In genomic region chr5:103754330-103755134, GRCm38 (mm10) we compare ENCODE assay signal across 8 mouse cellular contexts.
DNase-seq lines count a peak whose midpoint lies in the region; ATAC-seq lines count a peak whose summit lies in the region.

No protein-coding gene starts in this region.

- H3K9ac ChIP-seq in forebrain, embryonic 15.5 days (replicated peaks): peak overlapping the region; percentile 72
- peak overlapping the region; percentile 79 for H3K9ac ChIP-seq in hindbrain, embryonic 12.5 days
- peak overlapping the region; percentile 61 for H3K9ac ChIP-seq in limb, embryonic 15.5 days
- H3K9ac ChIP-seq in midbrain, embryonic 13.5 days (replicated peaks): peak overlapping the region; percentile 81
- H3K9ac ChIP-seq in stomach, embryonic 16.5 days (ENCODE audit: low read length): peak overlapping the region; percentile 95

- peak; percentile 35 to 38 for DNase-seq in cerebellum, adult 18-20 months
- DNase-seq in cerebellum, adult 8-10 months: no peak
- peak; percentile 49 for DNase-seq in adrenal gland, postnatal 25 days

- no peaks in the 10 kb centered on the region for H3K9me3 ChIP-seq in forebrain, embryonic 15.5 days
- H3K9me3 ChIP-seq in hindbrain, embryonic 12.5 days (replicated peaks): no peaks in the 10 kb centered on the region
- no peaks in the 10 kb centered on the region for H3K9me3 ChIP-seq in limb, embryonic 15.5 days
- H3K9me3 ChIP-seq in midbrain, embryonic 13.5 days: no peaks in the 10 kb centered on the region
- no peaks in the 10 kb centered on the region for H3K9me3 ChIP-seq in stomach, embryonic 16.5 days (replicated peaks; ENCODE audit: control insufficient read depth, low read length)

- peaks cover 11% of the 10 kb centered on the region for H3K4me1 ChIP-seq in forebrain, embryonic 15.5 days
- H3K4me1 ChIP-seq in hindbrain, embryonic 12.5 days: peaks cover 9% of the 10 kb centered on the region; the same call in 1 of the 2 replicates
- H3K4me1 ChIP-seq in limb, embryonic 15.5 days: peaks cover 15% of the 10 kb centered on the region; the same call in 1 of the 2 replicates
- peaks cover 15% of the 10 kb centered on the region; the same call in 1 of the 2 replicates for H3K4me1 ChIP-seq in midbrain, embryonic 13.5 days (replicated peaks)
- H3K4me1 ChIP-seq in stomach, embryonic 16.5 days (ENCODE audit: control insufficient read depth, insufficient read depth, low read length): peaks cover 17% of the 10 kb centered on the region

- ATAC-seq in forebrain, embryonic 15.5 days (replicated peaks): no peak
- no peak for ATAC-seq in hindbrain, embryonic 12.5 days (ENCODE audit: low FRiP score)
- no peak for ATAC-seq in limb, embryonic 15.5 days (ENCODE audit: insufficient number of reproducible peaks, low FRiP score, low TSS enrichment, low read depth)
- ATAC-seq in midbrain, embryonic 13.5 days: no peak
- peak; percentile 61 for ATAC-seq in stomach, embryonic 16.5 days (ENCODE audit: insufficient read depth, low FRiP score)

- H3K36me3 ChIP-seq in forebrain, embryonic 15.5 days: no peaks in the 10 kb centered on the region
- H3K36me3 ChIP-seq in hindbrain, embryonic 12.5 days: no peaks in the 10 kb centered on the region
- H3K36me3 ChIP-seq in limb, embryonic 15.5 days: no peaks in the 10 kb centered on the region
- no peaks in the 10 kb centered on the region for H3K36me3 ChIP-seq in midbrain, embryonic 13.5 days
- no peaks in the 10 kb centered on the region for H3K36me3 ChIP-seq in stomach, embryonic 16.5 days (ENCODE audit: control insufficient read depth, insufficient read depth, low read length)

- H3K27ac ChIP-seq in forebrain, embryonic 15.5 days (replicated peaks): peak overlapping the region; percentile 83
- peak overlapping the region; percentile 90 for H3K27ac ChIP-seq in hindbrain, embryonic 12.5 days
- peak overlapping the region; percentile 92 for H3K27ac ChIP-seq in limb, embryonic 15.5 days
- H3K27ac ChIP-seq in midbrain, embryonic 13.5 days: peak overlapping the region; percentile 79
- H3K27ac ChIP-seq in stomach, embryonic 16.5 days (ENCODE audit: low read length): peak overlapping the region; percentile 96

- 3% methylated on average over 40 of the region's 42 CpGs for WGBS in forebrain, embryonic 15.5 days
- 2% methylated on average over 37 of the region's 42 CpGs for WGBS in hindbrain, embryonic 12.5 days
- 2% methylated on average over 40 of the region's 42 CpGs for WGBS in limb, embryonic 15.5 days
- WGBS in midbrain, embryonic 13.5 days: 3% methylated on average over 42 of the region's 42 CpGs
- WGBS in stomach, embryonic 16.5 days: 2% methylated on average over 37 of the region's 42 CpGs

- H3K4me2 ChIP-seq in forebrain, embryonic 15.5 days (replicated peaks): peak overlapping the region; percentile 86
- peak overlapping the region; percentile 72 for H3K4me2 ChIP-seq in hindbrain, embryonic 12.5 days (replicated peaks)
- H3K4me2 ChIP-seq in limb, embryonic 15.5 days: peak overlapping the region; percentile 83
- H3K4me2 ChIP-seq in midbrain, embryonic 13.5 days (replicated peaks): peak overlapping the region; percentile 77
- H3K4me2 ChIP-seq in stomach, embryonic 16.5 days (ENCODE audit: low read depth, low read length): peak overlapping the region; percentile 85

- no peaks in the 10 kb centered on the region for H3K27me3 ChIP-seq in forebrain, embryonic 15.5 days
- H3K27me3 ChIP-seq in hindbrain, embryonic 12.5 days: no peaks in the 10 kb centered on the region
- H3K27me3 ChIP-seq in limb, embryonic 15.5 days: 0 out of 2 replicates have a peak, but pooled peaks cover 2% of the 10 kb centered on the region
- peaks cover 49% of the 10 kb centered on the region for H3K27me3 ChIP-seq in midbrain, embryonic 13.5 days
- no peaks in the 10 kb centered on the region for H3K27me3 ChIP-seq in stomach, embryonic 16.5 days (ENCODE audit: control insufficient read depth, insufficient read depth, low read length)

- H3K4me3 ChIP-seq in forebrain, embryonic 15.5 days: peak overlapping the region; percentile 87
- H3K4me3 ChIP-seq in hindbrain, embryonic 12.5 days: peak overlapping the region; percentile 66
- H3K4me3 ChIP-seq in limb, embryonic 15.5 days: peak overlapping the region; percentile 63
- H3K4me3 ChIP-seq in midbrain, embryonic 13.5 days (replicated peaks): peak overlapping the region; percentile 73
- H3K4me3 ChIP-seq in stomach, embryonic 16.5 days (replicated peaks; ENCODE audit: low read length): peak overlapping the region; percentile 82
